Mouse (Mus musculus): ENCODE data around the gene Nr1i3. TPM values are rescaled to one million over a fixed set of nuclear protein-coding genes. Genes with fewer than 3 reads are reported as not detected.
A peak's percentile ranks its signal among the peaks of the same experiment; 100 is the strongest.

Nr1i3 gene
- polyA plus RNA-seq, 1 experiment from 2014 or later = 0.52 TPM

GRCm38 (mm10) chr1:171246709-171247452 lies 33.1 kb downstream of the Nr1i3 start:
- H3K9me3 ChIP-seq (replicated peaks) = no peaks in the 10 kb centered on the region
- H3K4me3 ChIP-seq (replicated peaks) = peak overlapping the region; percentile 83
- DNase-seq (peak; percentile 94), ATAC-seq (ENCODE audit: low read depth) (peak; percentile 93)
- peak overlapping the region; percentile 84 for H3K27ac ChIP-seq
- H3K9ac ChIP-seq = peak overlapping the region; percentile 90
- H3K4me2 ChIP-seq = peak overlapping the region; percentile 88
- peaks cover 46% of the 10 kb centered on the region for H3K4me1 ChIP-seq (replicated peaks)
- H3K36me3 ChIP-seq = peaks cover 37% of the 10 kb centered on the region
- H3K27me3 ChIP-seq = peaks cover 29% of the 10 kb centered on the region
- under 1% methylated on average over 41 of the region's 41 CpGs for WGBS (ENCODE audit: insufficient replicate concordance)

- DNase-seq = peak; percentile 46
- Histone ChIP-seq H3K9ac (peak overlapping the region; percentile 90), H3K4me1 (replicated peaks) (peaks cover 50% of the 10 kb centered on the region), H3K9me3 (replicated peaks) (no peaks in the 10 kb centered on the region), H3K27me3 (peaks cover 35% of the 10 kb centered on the region), H3K27ac (peak overlapping the region; percentile 84), H3K36me3 (peaks cover 31% of the 10 kb centered on the region), H3K4me2 (peak overlapping the region; percentile 88), H3K4me3 (replicated peaks) (peak overlapping the region; percentile 83)
- ATAC-seq (ENCODE audit: low read depth) = peak; percentile 33; the same call in 1 of the 2 replicates
- WGBS (ENCODE audit: insufficient replicate concordance) = 8% methylated on average over 13 of the region's 13 CpGs
These were observed 33.7 kb downstream of the Nr1i3 start for GRCm38 (mm10) chr1:171247453-171247841.

- DNase-seq (no peak), ATAC-seq (ENCODE audit: low read depth) (no peak)
- H3K4me2 ChIP-seq = peak overlapping the region; percentile 88
- peak overlapping the region; percentile 90 for H3K9ac ChIP-seq
- peak overlapping the region; percentile 84 for H3K27ac ChIP-seq
- peaks cover 26% of the 10 kb centered on the region for H3K36me3 ChIP-seq
- H3K4me1 ChIP-seq (replicated peaks) = peaks cover 50% of the 10 kb centered on the region
- peaks cover 39% of the 10 kb centered on the region for H3K27me3 ChIP-seq
- H3K9me3 ChIP-seq (replicated peaks) = no peaks in the 10 kb centered on the region
- WGBS (ENCODE audit: insufficient replicate concordance) = 15% methylated on average over 4 of the region's 4 CpGs
- H3K4me3 ChIP-seq (replicated peaks) = peak overlapping the region; percentile 83
These were observed 34.1 kb downstream of the Nr1i3 start for GRCm38 (mm10) chr1:171247916-171248315.

GRCm38 (mm10) chr1:171248386-171249226 lies 34.8 kb downstream of the Nr1i3 start:
- H3K9me3 ChIP-seq (replicated peaks) = no peaks in the 10 kb centered on the region
- peaks cover 20% of the 10 kb centered on the region for H3K36me3 ChIP-seq
- DNase-seq = no peak
- no peak overlapping the region for H3K4me3 ChIP-seq (replicated peaks)
- WGBS (ENCODE audit: insufficient replicate concordance) = 36% methylated on average over 3 of the region's 3 CpGs
- peaks cover 46% of the 10 kb centered on the region for H3K27me3 ChIP-seq
- no peak for ATAC-seq (ENCODE audit: low read depth)
- peak overlapping the region; percentile 84; the same call in 1 of the 2 replicates for H3K27ac ChIP-seq
- H3K4me1 ChIP-seq (replicated peaks) = peaks cover 50% of the 10 kb centered on the region
- H3K4me2 ChIP-seq = peak overlapping the region; percentile 88
- H3K9ac ChIP-seq = peak overlapping the region; percentile 90; the same call in 1 of the 2 replicates

- Histone ChIP-seq H3K9me3 (replicated peaks) (no peaks in the 10 kb centered on the region), H3K4me2 (peak within 1 kb of the TSS; percentile 36), H3K9ac (no peak within 1 kb of the TSS), H3K27ac (no peak within 1 kb of the TSS), H3K4me3 (replicated peaks) (peak within 1 kb of the TSS; percentile 19; the same call in 1 of the 2 replicates), H3K4me1 (replicated peaks) (peaks cover 43% of the 10 kb centered on the region), H3K36me3 (peaks cover 9% of the 10 kb centered on the region), H3K27me3 (peaks cover 50% of the 10 kb centered on the region)
- ATAC-seq (ENCODE audit: low read depth) (no peak), DNase-seq (no peak)
- 17% methylated on average over 5 of the region's 5 CpGs for WGBS (ENCODE audit: insufficient replicate concordance)
These were observed 36.3 kb downstream of the Nr1i3 start, which contains the start of gene Adamts4 for GRCm38 (mm10) chr1:171249913-171250600. Gene Adamts4 (plus strand): TSS chr1:171250421.

GRCm38 (mm10) chr1:171250680-171251593 lies 37.2 kb downstream of the Nr1i3 start, which contains the start of gene Ndufs2:
Gene Ndufs2 (minus strand): TSS chr1:171251388.
- H3K9ac ChIP-seq = no peak within 1 kb of the TSS
- H3K4me3 ChIP-seq (replicated peaks) = peak within 1 kb of the TSS; percentile 19; the same call in 1 of the 2 replicates
- DNase-seq (no peak), ATAC-seq (ENCODE audit: low read depth) (no peak)
- no peaks in the 10 kb centered on the region for H3K9me3 ChIP-seq (replicated peaks)
- H3K4me1 ChIP-seq (replicated peaks) = peaks cover 34% of the 10 kb centered on the region
- peaks cover 50% of the 10 kb centered on the region for H3K27me3 ChIP-seq
- H3K4me2 ChIP-seq = peak within 1 kb of the TSS; percentile 36
- no peak within 1 kb of the TSS for H3K27ac ChIP-seq
- H3K36me3 ChIP-seq = 0 out of 2 replicates have a peak, but pooled peaks cover under 1% of the 10 kb centered on the region
- WGBS (ENCODE audit: insufficient replicate concordance) = 29% methylated on average over 26 of the region's 26 CpGs

GRCm38 (mm10) chr1:171251594-171252324 lies 38.0 kb downstream of the Nr1i3 start:
- peaks cover 26% of the 10 kb centered on the region for H3K4me1 ChIP-seq (replicated peaks)
- H3K9me3 ChIP-seq (replicated peaks) = no peaks in the 10 kb centered on the region
- peaks cover 50% of the 10 kb centered on the region for H3K27me3 ChIP-seq
- peak overlapping the region; percentile 36 for H3K4me2 ChIP-seq
- no peak overlapping the region for H3K27ac ChIP-seq
- no peaks in the 10 kb centered on the region for H3K36me3 ChIP-seq
- no peak overlapping the region for H3K9ac ChIP-seq
- ATAC-seq (ENCODE audit: low read depth) (no peak), DNase-seq (no peak)
- 24% methylated on average over 13 of the region's 13 CpGs for WGBS (ENCODE audit: insufficient replicate concordance)
- no peak overlapping the region for H3K4me3 ChIP-seq (replicated peaks)

GRCm38 (mm10) chr1:171252415-171252814 lies 38.6 kb downstream of the Nr1i3 start:
- ATAC-seq (ENCODE audit: low read depth) = no peak
- Histone ChIP-seq H3K9me3 (replicated peaks) (no peaks in the 10 kb centered on the region), H3K4me3 (replicated peaks) (no peak overlapping the region), H3K36me3 (no peaks in the 10 kb centered on the region), H3K4me2 (no peak overlapping the region), H3K9ac (no peak overlapping the region), H3K4me1 (replicated peaks) (peaks cover 24% of the 10 kb centered on the region), H3K27me3 (peaks cover 50% of the 10 kb centered on the region), H3K27ac (no peak overlapping the region)
- 62% methylated on average over 17 of the region's 17 CpGs for WGBS (ENCODE audit: insufficient replicate concordance)
- no peak for DNase-seq

GRCm38 (mm10) chr1:171256095-171256818 lies 42.5 kb downstream of the Nr1i3 start:
- Histone ChIP-seq H3K4me3 (replicated peaks) (no peak overlapping the region), H3K4me1 (replicated peaks) (peaks cover 27% of the 10 kb centered on the region), H3K27ac (no peak overlapping the region), H3K9me3 (replicated peaks) (no peaks in the 10 kb centered on the region), H3K27me3 (peaks cover 49% of the 10 kb centered on the region), H3K36me3 (no peaks in the 10 kb centered on the region), H3K9ac (no peak overlapping the region), H3K4me2 (no peak overlapping the region)
- DNase-seq (no peak), ATAC-seq (ENCODE audit: low read depth) (no peak)
- 81% methylated on average over 24 of the region's 24 CpGs for WGBS (ENCODE audit: insufficient replicate concordance)

Data from liver, embryonic 13.5 days (tissue).